Mouse (Mus musculus) erythroblast, embryonic 14.5 days (primary cell): ENCODE results near the gene Steap3.

Experiments used
- GATA1 ChIP-seq: IDR thresholded peaks from 2 replicates; pipeline ENCODE4 v1.6.1; 2012; ENCODE audit warnings: low read length, inconsistent platforms, mixed read lengths
- TAL1 ChIP-seq: IDR thresholded peaks from 3 replicates; pipeline ENCODE4 v1.6.1; 2012; ENCODE audit warnings: low read length, inconsistent platforms, mixed read lengths

DNA sequence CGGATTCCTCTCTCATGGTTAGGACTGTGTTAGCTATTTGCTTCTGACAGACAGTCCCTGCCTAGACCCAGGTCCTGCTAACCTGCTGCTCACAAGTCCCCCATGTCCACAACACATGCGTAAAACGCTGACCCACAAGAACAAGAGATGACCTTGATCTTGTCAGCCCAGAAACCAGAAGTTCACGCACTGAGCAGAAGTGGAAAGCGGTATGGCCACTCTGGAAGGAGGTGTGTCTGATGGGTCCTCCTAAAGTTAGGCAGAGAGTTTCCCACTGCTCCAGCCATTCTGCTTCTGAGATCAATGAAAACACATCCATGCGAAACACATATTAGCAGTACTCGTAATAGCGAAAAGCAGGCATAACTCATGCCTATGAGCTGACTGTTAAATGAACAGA, 25.6 kb downstream of the Steap3 start:
- TF ChIP-seq GATA1, result no peak
- TF ChIP-seq TAL1, result no peak
